Mouse (Mus musculus) testis, adult 2 months (tissue): ENCODE measurements at regions not wholly inside any gene's neighbourhood (a gene's known extent, or its start where the extent isn't known, plus 50 kb on each side); places are given as distances from the start of the nearest gene placed in this dataset.

Experiments used
- CTCF ChIP-seq: fragments of 200-500 bp; IDR thresholded peaks from 2 replicates; pipeline ENCODE4 v1.5.1; 2012; ENCODE audit warnings: low read depth, mild to moderate bottlenecking, inconsistent platforms, low read length, moderate library complexity; ENCODE audit not compliant: control insufficient read depth, insufficient read depth, insufficient replicate concordance
- POLR2A ChIP-seq: fragments of 200-500 bp; IDR thresholded peaks from 2 replicates; pipeline ENCODE4 v1.6.1; 2012; ENCODE audit warnings: low read depth, mild to moderate bottlenecking, inconsistent platforms, low read length, moderate library complexity; ENCODE audit not compliant: control insufficient read depth

- TF ChIP-seq CTCF (no peak), POLR2A (no peak)
Measured at GRCm38 (mm10) chr5:125876296-125876695, 344.7 kb downstream of the Tmem132b start.
